Mouse (Mus musculus) spleen, adult 2 months (tissue): Measurements from ENCODE around the gene Sox13.

ENCODE experiments used
- CTCF ChIP-seq: fragments of 200-500 bp; IDR thresholded peaks from 2 replicates; pipeline ENCODE4 v1.5.1; 2011; ENCODE audit warnings: mild to moderate bottlenecking, inconsistent platforms; ENCODE audit not compliant: insufficient read depth, insufficient read length, insufficient replicate concordance; ENCODE audit errors: extremely low read depth
- POLR2A ChIP-seq: fragments of 200-500 bp; IDR thresholded peaks from 2 replicates; pipeline ENCODE4 v1.6.1; 2011; ENCODE audit warnings: low read depth, low read length, inconsistent platforms

DNA sequence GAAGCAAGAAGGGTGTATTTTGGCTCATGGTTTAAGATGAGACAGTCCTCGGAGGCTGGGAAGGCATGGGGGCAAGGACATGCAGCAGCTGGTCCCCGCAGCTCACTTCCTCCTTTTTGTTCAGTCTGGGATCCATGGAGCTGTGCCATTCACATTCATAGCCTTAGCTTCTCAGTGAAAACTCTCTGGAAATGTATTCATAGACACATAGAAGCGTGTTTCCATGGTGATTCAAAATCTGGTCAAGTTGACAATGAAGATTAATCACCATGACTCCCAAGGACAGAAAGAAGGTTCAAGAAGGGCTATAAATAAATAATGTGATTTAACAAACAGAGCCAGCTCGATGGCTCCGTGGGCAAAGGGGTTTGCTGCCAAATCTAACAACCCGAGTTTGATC, 90.2 kb downstream of the Sox13 start:
- TF ChIP-seq CTCF (no peak), POLR2A (no peak)
